Mouse (Mus musculus): ENCODE data around the gene Gm45140. TPM values are rescaled to one million over a fixed set of nuclear protein-coding genes. Genes with fewer than 3 reads are reported as not detected.

Gm45140 gene
- polyA plus RNA-seq, 1 experiment from 2014 or later = 4.1 TPM

DNA sequence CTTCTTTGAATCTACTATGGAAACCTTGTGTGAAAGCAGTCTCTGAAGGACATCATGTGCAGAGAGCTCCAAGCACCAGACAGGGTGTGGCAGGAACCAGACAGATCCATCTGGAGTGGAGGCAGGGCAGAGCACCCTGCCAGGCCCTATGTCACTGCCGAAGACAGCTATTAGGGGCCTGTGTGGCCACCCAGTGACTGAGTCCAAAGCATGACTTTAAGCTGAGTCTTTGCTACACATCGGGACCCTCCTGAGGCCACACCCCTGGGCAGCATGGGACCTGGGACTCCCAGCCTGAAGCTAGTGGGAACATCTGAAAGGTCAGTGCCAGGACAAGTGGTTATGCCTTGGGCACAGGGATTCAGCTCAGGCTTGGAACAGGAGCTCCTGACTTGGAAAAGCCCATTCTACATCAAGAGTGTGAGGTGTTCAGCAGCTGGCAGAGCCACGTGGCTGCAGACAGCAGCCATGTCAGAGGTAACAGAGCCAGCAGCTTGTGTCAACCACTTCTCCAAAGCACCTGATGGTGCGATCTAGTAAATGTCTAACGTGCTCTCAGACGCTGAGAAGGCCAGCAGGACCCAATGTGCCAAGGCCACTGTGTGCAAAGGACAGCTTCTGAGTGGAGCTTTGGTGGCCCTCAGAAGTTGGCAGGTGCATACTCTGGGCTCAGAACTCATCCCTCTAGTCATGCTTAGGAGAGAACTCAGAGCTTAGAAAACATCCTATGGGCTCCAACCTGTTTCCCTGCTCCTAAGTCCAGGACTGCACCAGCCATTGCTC lies 48.3 kb downstream of the Gm45140 start:
- WGBS (ENCODE audit: insufficient replicate concordance) = 64% methylated on average over 6 of the region's 6 CpGs

DNA sequence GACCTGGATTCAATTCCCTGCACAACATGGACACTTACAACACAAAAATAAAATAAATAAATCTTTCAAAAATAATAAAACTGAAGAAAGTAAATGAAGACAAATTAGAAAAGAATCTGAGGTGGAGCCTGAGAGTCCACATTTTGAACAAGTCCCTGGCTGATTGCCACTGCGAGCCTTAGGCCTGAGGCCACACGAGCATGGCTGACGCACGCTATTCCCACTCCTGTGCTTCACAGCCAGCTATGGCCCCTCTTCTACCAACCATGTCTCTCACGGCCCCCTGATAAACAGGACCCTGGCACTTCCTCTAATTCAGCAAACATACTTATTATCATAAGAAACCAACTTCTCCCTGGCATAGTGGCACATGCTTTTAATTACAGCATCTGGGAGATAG lies 49.0 kb downstream of the Gm45140 start:
- Histone ChIP-seq H3K36me3 (replicated peaks) (peaks cover 42% of the 10 kb centered on the region), H3K27me3 (no peaks in the 10 kb centered on the region), H3K4me2 (no peak overlapping the region), H3K4me1 (replicated peaks) (peaks cover 65% of the 10 kb centered on the region), H3K9ac (no peak overlapping the region), H3K4me3 (replicated peaks) (no peak overlapping the region), H3K9me3 (replicated peaks) (no peaks in the 10 kb centered on the region), H3K27ac (replicated peaks) (peak overlapping the region; percentile 96; the same call in 1 of the 2 replicates)
- no peak for ATAC-seq (ENCODE audit: insufficient read depth)
- 69% methylated on average over 5 of the region's 5 CpGs for WGBS (ENCODE audit: insufficient replicate concordance)

More for the DNA sequence above, 48.3 kb downstream of the Gm45140 start:
- Histone ChIP-seq H3K27me3 (no peaks in the 10 kb centered on the region), H3K4me2 (no peak overlapping the region), H3K9me3 (replicated peaks) (no peaks in the 10 kb centered on the region), H3K36me3 (replicated peaks) (peaks cover 48% of the 10 kb centered on the region), H3K4me3 (replicated peaks) (no peak overlapping the region), H3K4me1 (replicated peaks) (peaks cover 72% of the 10 kb centered on the region), H3K9ac (peak overlapping the region; percentile 5; the same call in 1 of the 2 replicates), H3K27ac (replicated peaks) (peak overlapping the region; percentile 96; the same call in 1 of the 2 replicates)
- no peak for ATAC-seq (ENCODE audit: insufficient read depth)

DNA sequence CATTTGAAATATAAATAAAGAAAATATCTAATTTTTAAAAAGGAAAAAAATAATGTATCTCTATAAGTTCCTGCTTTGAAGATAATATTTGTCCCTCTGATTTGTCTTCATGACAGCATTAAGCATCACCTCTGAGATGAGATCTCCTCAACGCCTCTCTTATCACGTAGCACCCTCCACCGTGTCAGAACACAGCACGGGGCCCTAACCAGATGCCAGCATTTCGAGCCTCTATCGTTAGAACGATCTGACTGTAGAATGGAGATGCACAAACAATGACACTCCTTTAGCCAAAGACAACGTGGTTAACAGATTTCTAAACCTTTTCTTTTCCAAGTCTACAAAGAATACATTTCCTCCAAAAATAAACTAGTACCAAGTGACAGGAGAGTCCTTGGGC lies 51.6 kb downstream of the Gm45140 start:
- peaks cover 16% of the 10 kb centered on the region for H3K36me3 ChIP-seq (replicated peaks)
- H3K9ac ChIP-seq = no peak overlapping the region
- H3K27me3 ChIP-seq = no peaks in the 10 kb centered on the region
- no peak overlapping the region for H3K4me2 ChIP-seq
- no peaks in the 10 kb centered on the region for H3K9me3 ChIP-seq (replicated peaks)
- WGBS (ENCODE audit: insufficient replicate concordance) = 29% methylated on average over 8 of the region's 8 CpGs
- peaks cover 44% of the 10 kb centered on the region for H3K4me1 ChIP-seq (replicated peaks)
- H3K27ac ChIP-seq (replicated peaks) = no peak overlapping the region; the same call in 1 of the 2 replicates
- no peak for ATAC-seq (ENCODE audit: insufficient read depth)
- no peak overlapping the region for H3K4me3 ChIP-seq (replicated peaks)

DNA sequence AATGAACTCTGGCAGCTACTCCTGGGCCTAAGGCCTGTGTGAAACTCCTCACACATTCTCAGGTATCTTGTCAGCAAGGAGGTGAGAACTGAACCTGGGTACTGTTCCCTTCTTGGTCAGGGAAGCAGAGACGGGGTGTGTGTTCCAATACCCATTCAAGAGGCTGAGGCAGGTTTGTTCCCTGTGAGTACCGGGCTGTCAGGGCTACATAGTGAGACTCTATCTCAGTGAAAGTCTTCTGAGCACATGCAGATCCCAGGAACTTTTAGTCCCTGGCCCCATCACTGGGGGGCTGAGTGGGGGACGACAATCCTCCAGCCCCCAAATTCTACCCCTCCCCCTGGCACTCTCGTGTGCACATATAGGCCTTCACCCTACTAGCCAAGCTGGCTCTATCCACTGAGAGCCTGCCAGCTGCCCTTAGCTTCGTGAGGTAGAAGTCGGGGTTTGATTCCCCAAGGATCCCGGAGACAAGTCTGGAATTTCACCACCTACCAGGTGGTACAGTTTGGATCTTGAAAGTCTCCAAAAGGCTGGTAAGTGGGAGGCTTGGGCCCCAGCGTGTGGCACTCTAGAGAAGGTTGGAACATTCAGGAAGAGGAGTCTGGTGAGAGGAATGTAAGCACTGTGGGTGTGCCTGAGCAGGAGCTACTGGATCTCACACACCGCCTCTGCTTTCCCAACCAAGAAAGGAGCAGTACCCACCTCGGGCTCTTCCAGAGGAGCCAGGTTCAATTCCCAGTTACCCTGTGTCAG lies 54.9 kb downstream of the Gm45140 start:
- H3K36me3 ChIP-seq (replicated peaks) = no peaks in the 10 kb centered on the region
- no peak overlapping the region for H3K4me3 ChIP-seq (replicated peaks)
- no peak overlapping the region for H3K4me2 ChIP-seq
- H3K9me3 ChIP-seq (replicated peaks) = no peaks in the 10 kb centered on the region
- H3K9ac ChIP-seq = no peak overlapping the region
- no peak overlapping the region for H3K27ac ChIP-seq (replicated peaks)
- no peak for ATAC-seq (ENCODE audit: insufficient read depth)
- peaks cover 53% of the 10 kb centered on the region for H3K4me1 ChIP-seq (replicated peaks)
- WGBS (ENCODE audit: insufficient replicate concordance) = 76% methylated on average over 10 of the region's 10 CpGs
- no peaks in the 10 kb centered on the region for H3K27me3 ChIP-seq

DNA sequence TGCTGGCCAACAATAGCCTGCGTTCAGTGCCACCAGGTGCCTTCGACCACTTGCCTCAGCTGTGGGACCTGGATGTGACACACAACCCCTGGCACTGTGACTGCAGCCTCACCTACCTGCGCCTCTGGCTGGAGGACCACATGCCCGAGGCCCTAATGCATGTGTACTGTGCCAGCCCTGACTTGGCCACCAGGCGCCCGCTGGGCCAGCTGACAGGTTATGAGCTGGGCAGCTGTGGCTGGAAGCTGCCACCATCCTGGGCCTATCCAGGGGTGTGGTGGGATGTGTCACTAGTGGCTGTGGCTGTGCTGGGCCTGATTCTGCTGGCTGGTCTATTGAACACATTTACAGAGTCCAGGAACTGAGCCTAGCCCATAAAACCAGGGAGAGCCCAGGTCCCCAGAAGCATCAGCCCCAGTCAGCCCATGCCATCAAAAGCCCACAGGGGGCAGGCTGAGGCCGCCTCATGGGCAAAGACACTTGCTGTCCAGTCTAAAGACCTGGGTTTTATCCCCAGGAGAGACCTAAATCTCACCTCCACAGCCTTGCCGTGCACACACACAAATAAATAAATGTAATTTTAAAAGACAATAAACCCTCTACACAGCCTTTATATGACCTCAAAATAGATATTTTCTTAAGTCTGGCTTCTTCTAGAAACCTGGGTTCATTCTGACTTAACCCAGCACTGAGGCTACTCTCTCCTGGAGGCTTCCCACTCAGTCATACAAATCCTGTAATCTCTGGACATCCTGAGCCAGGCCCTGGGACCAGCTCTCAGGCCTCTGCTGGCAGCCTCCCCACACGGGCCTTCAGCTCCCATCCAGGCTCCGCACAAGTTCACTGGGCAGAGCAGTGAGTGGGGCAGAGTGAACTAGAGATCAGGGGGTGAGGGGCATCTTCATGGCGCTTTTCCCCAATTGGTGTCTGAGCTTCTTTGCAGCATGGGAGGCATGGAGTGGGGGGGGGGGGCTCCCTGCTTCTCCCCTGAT lies 56.1 kb downstream of the Gm45140 start:
- H3K4me2 ChIP-seq = no peak overlapping the region
- WGBS (ENCODE audit: insufficient replicate concordance) = 84% methylated on average over 11 of the region's 11 CpGs
- H3K4me1 ChIP-seq (replicated peaks) = peaks cover 52% of the 10 kb centered on the region

DNA sequence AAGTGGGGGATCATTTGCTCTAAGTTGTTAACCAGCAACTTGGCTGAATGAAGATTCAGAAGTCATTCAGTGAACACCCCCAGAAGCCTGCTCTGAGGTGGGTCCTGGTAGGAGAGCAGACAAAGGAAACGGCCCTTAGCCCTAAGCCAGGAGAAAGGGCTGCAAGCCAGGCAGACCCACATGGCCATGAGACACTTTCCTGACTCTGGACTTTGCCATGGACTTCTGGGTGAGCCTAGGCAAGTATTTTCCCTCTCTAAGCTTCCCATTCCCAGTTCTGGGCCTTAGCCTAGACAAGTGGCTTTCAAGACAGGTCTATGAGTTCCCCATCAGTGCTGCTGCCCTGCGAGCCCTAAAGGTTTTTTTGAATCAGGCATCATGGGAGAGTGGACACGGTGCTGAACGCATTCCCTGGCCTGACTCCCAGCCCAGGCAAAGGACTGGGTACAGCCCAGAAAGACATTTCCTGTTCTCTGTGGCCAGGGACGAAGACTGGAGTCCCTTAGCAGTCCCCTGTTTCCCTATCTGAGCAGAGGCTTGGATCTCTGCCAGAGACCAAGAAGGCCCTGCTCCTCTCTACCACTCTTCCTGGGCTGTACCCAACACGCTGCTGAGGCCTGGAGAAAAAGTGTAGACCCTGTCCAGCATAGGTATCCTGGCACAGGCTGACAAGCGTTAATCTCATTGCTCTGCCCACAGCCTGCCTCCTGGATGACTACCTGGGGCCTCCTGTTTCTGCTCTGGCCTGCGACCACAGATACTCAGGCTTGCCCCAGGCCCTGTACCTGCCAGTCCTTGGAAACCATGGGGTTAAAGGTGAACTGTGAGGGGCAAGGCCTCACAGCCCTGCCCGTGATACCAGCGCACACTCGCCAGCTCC lies 57.1 kb downstream of the Gm45140 start:
- Histone ChIP-seq H3K27ac (replicated peaks) (peak overlapping the region; percentile 69), H3K4me2 (peak overlapping the region; percentile 64), H3K9ac (peak overlapping the region; percentile 22), H3K4me1 (replicated peaks) (peaks cover 44% of the 10 kb centered on the region), H3K27me3 (no peaks in the 10 kb centered on the region), H3K9me3 (replicated peaks) (no peaks in the 10 kb centered on the region), H3K4me3 (replicated peaks) (no peak overlapping the region), H3K36me3 (replicated peaks) (no peaks in the 10 kb centered on the region)
- 50% methylated on average over 11 of the region's 11 CpGs for WGBS (ENCODE audit: insufficient replicate concordance)
- no peak for ATAC-seq (ENCODE audit: insufficient read depth)

More for the DNA sequence above, 56.1 kb downstream of the Gm45140 start:
- Histone ChIP-seq H3K27ac (replicated peaks) (peak overlapping the region; percentile 69), H3K27me3 (no peaks in the 10 kb centered on the region), H3K9ac (no peak overlapping the region), H3K36me3 (replicated peaks) (no peaks in the 10 kb centered on the region), H3K9me3 (replicated peaks) (no peaks in the 10 kb centered on the region), H3K4me3 (replicated peaks) (no peak overlapping the region)
- no peak for ATAC-seq (ENCODE audit: insufficient read depth)

DNA sequence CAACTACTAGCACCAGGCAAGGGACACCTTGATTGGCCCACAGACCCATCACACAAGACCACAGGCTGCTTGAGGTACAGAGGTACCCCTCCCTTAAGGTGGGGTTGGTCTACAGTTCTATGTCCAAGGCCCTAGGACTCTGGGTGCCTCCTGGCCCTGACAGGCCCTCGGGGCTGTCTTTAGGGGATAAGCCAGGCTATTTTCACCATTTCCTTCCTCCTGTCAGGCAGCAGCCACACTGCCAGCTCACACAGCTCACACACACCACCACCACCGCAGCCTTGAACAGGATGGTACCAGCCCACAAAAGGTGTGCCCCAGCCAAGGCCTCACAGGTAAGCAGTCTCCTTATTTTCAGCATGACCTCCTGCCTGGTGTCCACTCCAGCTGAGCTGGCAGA lies 57.8 kb downstream of the Gm45140 start, which contains the start of gene Gp9:
Gene Gp9, plus strand, starts transcription at position 231 of the 400 bp plus-strand sequence.
- Histone ChIP-seq H3K9ac (peak within 1 kb of the TSS; percentile 55), H3K27ac (replicated peaks) (peak within 1 kb of the TSS; percentile 94), H3K27me3 (no peaks in the 10 kb centered on the region), H3K9me3 (replicated peaks) (no peaks in the 10 kb centered on the region), H3K4me1 (replicated peaks) (peaks cover 41% of the 10 kb centered on the region), H3K4me2 (peak within 1 kb of the TSS; percentile 64), H3K4me3 (replicated peaks) (peak within 1 kb of the TSS; percentile 45), H3K36me3 (replicated peaks) (no peaks in the 10 kb centered on the region)
- WGBS (ENCODE audit: insufficient replicate concordance) = 16% methylated on average over 2 of the region's 2 CpGs
- ATAC-seq (ENCODE audit: insufficient read depth) = no peak

DNA sequence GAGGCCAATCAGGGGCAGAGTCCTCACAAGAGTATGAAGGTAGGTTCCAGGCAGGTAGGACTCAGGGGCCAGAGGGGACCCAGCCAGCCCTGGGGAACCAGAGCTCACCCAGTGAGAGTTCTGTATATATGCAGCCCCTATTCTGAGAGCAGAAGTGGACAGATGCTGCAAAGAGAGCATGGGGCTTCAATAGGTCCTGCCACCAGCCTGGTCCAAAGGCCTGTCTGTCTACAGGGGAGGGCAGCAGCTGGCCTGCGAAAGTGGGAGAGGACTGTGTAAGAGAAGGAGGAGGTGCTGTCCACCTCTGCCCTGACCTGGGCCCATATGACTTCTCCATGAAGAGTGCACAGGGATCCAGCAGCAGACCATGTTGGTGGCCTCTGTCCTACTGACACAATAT lies 58.9 kb downstream of the Gm45140 start:
- H3K4me2 ChIP-seq = peak overlapping the region; percentile 64
- peak overlapping the region; percentile 55 for H3K9ac ChIP-seq
- peak overlapping the region; percentile 45 for H3K4me3 ChIP-seq (replicated peaks)
- H3K4me1 ChIP-seq (replicated peaks) = peaks cover 41% of the 10 kb centered on the region
- 0 out of 2 replicates have a peak, but pooled peaks have one; percentile 7 for ATAC-seq (ENCODE audit: insufficient read depth)
- H3K27ac ChIP-seq (replicated peaks) = peak overlapping the region; percentile 94
- no peaks in the 10 kb centered on the region for H3K27me3 ChIP-seq
- no peaks in the 10 kb centered on the region for H3K36me3 ChIP-seq (replicated peaks)
- H3K9me3 ChIP-seq (replicated peaks) = no peaks in the 10 kb centered on the region
- WGBS (ENCODE audit: insufficient replicate concordance) = 45% methylated on average over 1 of the region's 1 CpGs

DNA sequence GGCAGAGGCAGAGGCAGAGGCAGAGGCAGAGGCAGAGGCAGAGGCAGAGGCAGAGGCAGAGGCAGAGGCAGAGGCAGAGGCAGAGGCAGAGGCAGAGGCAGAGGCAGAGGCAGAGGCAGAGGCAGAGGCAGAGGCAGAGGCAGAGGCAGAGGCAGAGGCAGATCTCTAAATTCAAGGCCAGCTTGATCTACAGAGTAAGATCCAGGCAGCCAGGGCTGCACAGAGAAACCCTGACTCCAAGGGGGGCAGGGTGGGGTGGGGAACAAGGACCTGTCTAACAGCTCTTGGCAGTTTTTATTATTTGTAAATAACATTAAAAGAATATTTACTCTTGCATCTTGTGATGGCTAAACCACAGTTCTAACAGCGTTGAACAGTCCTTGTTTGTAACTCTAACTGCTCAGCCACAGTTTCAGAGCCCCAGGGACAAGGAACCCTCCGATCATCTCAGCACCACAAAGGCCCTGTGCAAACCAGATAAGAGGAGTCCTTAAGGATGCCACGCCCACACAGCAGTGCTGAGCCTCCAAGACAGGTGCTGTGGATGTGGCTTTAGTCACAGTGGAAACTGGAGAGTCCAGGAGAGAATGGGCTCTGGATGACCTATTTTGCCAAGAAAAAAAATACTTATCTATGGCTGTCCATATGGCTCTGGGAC lies 59.9 kb downstream of the Gm45140 start:
- ATAC-seq (ENCODE audit: insufficient read depth) = peak; percentile 97
- peak overlapping the region; percentile 64 for H3K4me2 ChIP-seq
- H3K9ac ChIP-seq = peak overlapping the region; percentile 55
- no peaks in the 10 kb centered on the region for H3K9me3 ChIP-seq (replicated peaks)
- no peaks in the 10 kb centered on the region for H3K27me3 ChIP-seq
- peak overlapping the region; percentile 94 for H3K27ac ChIP-seq (replicated peaks)
- no peaks in the 10 kb centered on the region for H3K36me3 ChIP-seq (replicated peaks)
- peaks cover 41% of the 10 kb centered on the region for H3K4me1 ChIP-seq (replicated peaks)
- WGBS (ENCODE audit: insufficient replicate concordance) = 17% methylated on average over 3 of the region's 3 CpGs
- H3K4me3 ChIP-seq (replicated peaks) = peak overlapping the region; percentile 45
